Mouse (Mus musculus): ENCODE measurements around the gene Mettl6.
"Not testable (repeated sequence)": the region's sequence is repeated elsewhere in the genome, so short reads cannot be mapped to it uniquely, and the experiment has no call there.

Gene Mettl6

GRCm38 (mm10) chr14:31472451-31473061, 22.3 kb downstream of the Mettl6 start:
- peak; percentile 90 for DNase-seq (ENCODE audit: low spot score)

GRCm38 (mm10) chr14:31469711-31470110, 25.1 kb downstream of the Mettl6 start:
- no peak for DNase-seq (ENCODE audit: low spot score)

GRCm38 (mm10) chr14:31464176-31464575, 30.7 kb downstream of the Mettl6 start:
- DNase-seq (ENCODE audit: low spot score), result peak; percentile 43

GRCm38 (mm10) chr14:31462886-31463285, 32.0 kb downstream of the Mettl6 start:
- peak; percentile 43 for DNase-seq (ENCODE audit: low spot score)

- DNase-seq (ENCODE audit: low spot score), result not testable (repeated sequence)
These were observed 32.6 kb downstream of the Mettl6 start for GRCm38 (mm10) chr14:31462226-31462625.

GRCm38 (mm10) chr14:31458006-31458405, 36.8 kb downstream of the Mettl6 start:
- DNase-seq (ENCODE audit: low spot score), result no peak

- DNase-seq (ENCODE audit: low spot score), result no peak
These were observed 38.6 kb downstream of the Mettl6 start for GRCm38 (mm10) chr14:31456064-31456721.

GRCm38 (mm10) chr14:31454849-31455566, 39.8 kb downstream of the Mettl6 start:
- DNase-seq (ENCODE audit: low spot score), result no peak

- DNase-seq (ENCODE audit: low spot score), result not testable (repeated sequence)
These were observed 40.9 kb downstream of the Mettl6 start for GRCm38 (mm10) chr14:31453946-31454345.

- DNase-seq (ENCODE audit: low spot score), result no peak
These were observed 45.8 kb downstream of the Mettl6 start for GRCm38 (mm10) chr14:31448994-31449393.

- DNase-seq (ENCODE audit: low spot score), result no peak
These were observed 51.2 kb downstream of the Mettl6 start for GRCm38 (mm10) chr14:31443616-31444015.

- DNase-seq (ENCODE audit: low spot score), result no peak
These were observed 54.1 kb downstream of the Mettl6 start for GRCm38 (mm10) chr14:31440725-31441124.

- no peak for DNase-seq (ENCODE audit: low spot score)
These were observed 54.6 kb downstream of the Mettl6 start for GRCm38 (mm10) chr14:31440230-31440629.

GRCm38 (mm10) chr14:31439279-31439678, 55.6 kb downstream of the Mettl6 start:
- no peak for DNase-seq (ENCODE audit: low spot score)

GRCm38 (mm10) chr14:31437826-31438529, 56.9 kb downstream of the Mettl6 start:
- DNase-seq (ENCODE audit: low spot score), result no peak

GRCm38 (mm10) chr14:31435930-31436693, 58.7 kb downstream of the Mettl6 start, which contains the start of gene Sh3bp5:
Gene Sh3bp5, minus strand, starts transcription at chr14:31436078.
- DNase-seq (ENCODE audit: low spot score), result peak; percentile 97

GRCm38 (mm10) chr14:31435018-31435915, 59.6 kb downstream of the Mettl6 start:
- peak; percentile 57 for DNase-seq (ENCODE audit: low spot score)

- peak; percentile 21 for DNase-seq (ENCODE audit: low spot score)
These were observed 60.4 kb downstream of the Mettl6 start for GRCm38 (mm10) chr14:31434426-31434825.

- peak; percentile 36 for DNase-seq (ENCODE audit: low spot score)
These were observed 60.9 kb downstream of the Mettl6 start for GRCm38 (mm10) chr14:31433851-31434360.

- DNase-seq (ENCODE audit: low spot score), result no peak
These were observed 61.7 kb downstream of the Mettl6 start for GRCm38 (mm10) chr14:31433126-31433525.

Measured in retina, embryonic 14.5 days (tissue).